Mouse (Mus musculus): Measurements from ENCODE around the gene Hspa12a. TPM values are rescaled to one million over a fixed set of nuclear protein-coding genes. Genes with fewer than 3 reads are reported as not detected.
A peak's percentile ranks its signal among the peaks of the same experiment; 100 is the strongest.
"Not testable (repeated sequence)": the region's sequence is repeated elsewhere in the genome, so short reads cannot be mapped to it uniquely, and the experiment has no call there.

Hspa12a gene
- total RNA-seq, 2 experiments from 2014 or later = 4.0 to 6.4 TPM

GRCm38 (mm10) chr19:58911386-58911785, 32.1 kb downstream of the Hspa12a start:
- intact Hi-C loops (cut with DNase I) = loop anchor here (2.0 kb wide), 1 partner anchor 287 kb away; no protein-coding TSS in a partner anchor
- peak; percentile 17 to 46 for DNase-seq

GRCm38 (mm10) chr19:58910941-58911368, 32.5 kb downstream of the Hspa12a start:
- no peak for DNase-seq

GRCm38 (mm10) chr19:58908018-58908417, 35.4 kb downstream of the Hspa12a start:
- intact Hi-C loops (cut with DNase I) = no loop called here
- DNase-seq = no peak

More at GRCm38 (mm10) chr19:58910941-58911368, 32.5 kb downstream of the Hspa12a start:
- intact Hi-C loops (cut with DNase I) = loop anchor here (2.0 kb wide), 1 partner anchor 288 kb away; no protein-coding TSS in a partner anchor

- intact Hi-C loops (cut with DNase I) = no loop called here
- DNase-seq = no peak
Measured at GRCm38 (mm10) chr19:58906685-58907084, 36.8 kb downstream of the Hspa12a start.

GRCm38 (mm10) chr19:58903899-58904327, 39.5 kb downstream of the Hspa12a start:
- intact Hi-C loops (cut with DNase I) = loop anchor here (1.0 kb wide), 1 partner anchor 98 kb away; no protein-coding TSS in a partner anchor
- peak; percentile 82 to 84 for DNase-seq

GRCm38 (mm10) chr19:58903079-58903898, 40.2 kb downstream of the Hspa12a start:
- intact Hi-C loops (cut with DNase I) = no loop called here
- DNase-seq = no peak

- DNase-seq; intact Hi-C loops (cut with DNase I): not testable (repeated sequence)
Measured at GRCm38 (mm10) chr19:58900471-58900870, 43.0 kb downstream of the Hspa12a start.

- intact Hi-C loops (cut with DNase I) = no loop called here
- DNase-seq = no peak
Measured at GRCm38 (mm10) chr19:58896216-58896615, 47.2 kb downstream of the Hspa12a start.

GRCm38 (mm10) chr19:58889306-58890038, 54.0 kb downstream of the Hspa12a start:
- DNase-seq = no peak
- intact Hi-C loops (cut with DNase I) = no loop called here

GRCm38 (mm10) chr19:58886467-58886866, 57.0 kb downstream of the Hspa12a start:
- intact Hi-C loops (cut with DNase I) = no loop called here
- no peak for DNase-seq

- no peak for DNase-seq
- intact Hi-C loops (cut with DNase I) = no loop called here
Measured at GRCm38 (mm10) chr19:58883451-58883850, 60.0 kb downstream of the Hspa12a start.

GRCm38 (mm10) chr19:58882336-58882735, 61.1 kb downstream of the Hspa12a start:
- intact Hi-C loops (cut with DNase I) = no loop called here

GRCm38 (mm10) chr19:58879330-58879957, 64.0 kb downstream of the Hspa12a start:
- no peak for DNase-seq
- intact Hi-C loops (cut with DNase I) = no loop called here

More at GRCm38 (mm10) chr19:58882336-58882735, 61.1 kb downstream of the Hspa12a start:
- DNase-seq = no peak

GRCm38 (mm10) chr19:58878560-58878959, 64.9 kb downstream of the Hspa12a start:
- intact Hi-C loops (cut with DNase I) = no loop called here

GRCm38 (mm10) chr19:58873536-58873935, 69.9 kb downstream of the Hspa12a start:
- DNase-seq = no peak
- intact Hi-C loops (cut with DNase I) = no loop called here

More at GRCm38 (mm10) chr19:58878560-58878959, 64.9 kb downstream of the Hspa12a start:
- no peak for DNase-seq

GRCm38 (mm10) chr19:58872381-58873259, 70.8 kb downstream of the Hspa12a start:
- no peak for DNase-seq

GRCm38 (mm10) chr19:58871878-58872277, 71.6 kb downstream of the Hspa12a start:
- intact Hi-C loops (cut with DNase I) = no loop called here
- no peak for DNase-seq

More at GRCm38 (mm10) chr19:58872381-58873259, 70.8 kb downstream of the Hspa12a start:
- intact Hi-C loops (cut with DNase I) = no loop called here

GRCm38 (mm10) chr19:58866651-58867050, 76.8 kb downstream of the Hspa12a start:
- DNase-seq = no peak
- intact Hi-C loops (cut with DNase I) = no loop called here

GRCm38 (mm10) chr19:58865224-58865623, 78.2 kb downstream of the Hspa12a start:
- no peak for DNase-seq
- intact Hi-C loops (cut with DNase I) = no loop called here

Measured in gastrocnemius, postnatal 36 days (tissue).